Mouse (Mus musculus) Muller cell, postnatal 12 days (primary cell): ENCODE results near the gene Tmem235.
"Not testable (repeated sequence)": the region's sequence is repeated elsewhere in the genome, so short reads cannot be mapped to it uniquely, and the experiment has no call there.

Source experiments
- DNase-seq: peaks from one replicate; pipeline ENCODE4 v3.0.0-alpha.2; 2015; ENCODE audit errors: inconsistent ontology term

Tmem235 gene

DNA sequence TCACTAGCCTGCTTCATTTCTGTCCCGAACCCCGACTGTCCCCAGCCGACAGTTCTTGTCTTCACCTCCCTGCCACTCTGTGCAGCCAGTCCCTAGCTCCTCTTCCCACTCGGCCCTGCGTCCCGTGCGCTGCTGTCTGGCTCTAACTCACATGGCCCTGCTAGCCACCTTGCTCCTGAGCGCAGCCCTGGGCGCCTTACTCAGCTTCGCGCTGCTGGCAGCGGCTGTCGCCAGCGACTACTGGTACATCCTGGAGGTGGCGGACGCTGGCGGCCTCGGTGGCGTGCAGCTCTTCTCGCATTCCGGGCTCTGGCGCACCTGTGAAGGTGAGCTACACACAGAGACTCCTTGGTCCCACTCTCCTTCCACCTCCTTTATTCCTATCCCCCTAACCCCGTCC is at the start of gene Tmem235:
Gene Tmem235 (plus strand): TSS at position 152 of the 400 bp plus-strand sequence.
- DNase-seq, result no peak

DNA sequence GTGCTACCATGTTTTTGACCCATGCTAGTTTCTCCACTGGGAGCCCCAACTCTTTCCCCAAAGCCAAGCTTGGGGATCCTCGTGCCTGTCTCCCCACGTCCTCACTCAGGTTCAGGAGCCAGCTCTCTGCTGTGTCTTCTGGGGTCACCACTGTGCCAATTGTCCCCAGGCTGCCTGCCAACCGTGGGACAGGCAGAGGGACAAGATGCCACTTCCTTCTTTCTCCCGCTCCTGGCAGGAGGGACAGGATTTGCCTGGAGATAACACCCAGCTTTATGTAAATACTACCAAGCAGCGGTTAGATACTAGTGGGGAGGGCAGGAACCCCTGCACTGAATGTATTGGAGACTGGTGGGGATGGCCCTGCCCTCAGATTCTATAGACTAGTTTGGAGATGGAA is 46.7 kb upstream of the Tmem235 start:
- no peak for DNase-seq

DNA sequence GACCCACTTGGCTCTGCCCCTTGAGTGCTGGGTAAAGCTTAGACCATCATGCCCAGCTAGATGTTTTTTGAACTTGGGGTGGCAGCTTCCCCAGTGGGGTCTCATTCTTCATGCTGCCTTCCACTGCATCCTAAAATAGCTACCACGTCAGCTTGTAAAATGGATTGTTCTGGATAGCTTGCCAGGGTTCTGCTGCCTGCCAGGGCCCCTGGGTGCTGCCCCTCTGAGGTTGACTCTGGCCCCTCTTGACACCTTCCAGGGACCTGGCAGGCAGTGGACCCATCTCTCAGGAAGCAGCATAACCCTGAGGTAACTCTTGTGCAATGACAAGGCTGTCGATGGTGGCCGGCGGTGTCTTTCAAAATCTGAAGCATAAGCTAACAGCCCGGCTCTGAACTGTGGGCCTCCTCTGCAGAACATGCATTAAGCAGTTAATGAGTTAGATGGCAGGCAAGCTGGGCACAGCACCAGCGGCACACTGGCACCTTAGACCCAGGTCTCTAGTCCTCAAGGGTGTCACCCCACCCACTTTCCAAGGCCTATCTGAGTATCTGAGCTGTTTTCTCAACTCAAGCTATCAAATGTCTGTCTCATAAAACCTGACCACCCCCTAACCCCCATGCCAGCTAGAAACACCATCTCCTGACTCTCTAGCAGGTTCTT is 45.7 kb upstream of the Tmem235 start:
- DNase-seq, result no peak

DNA sequence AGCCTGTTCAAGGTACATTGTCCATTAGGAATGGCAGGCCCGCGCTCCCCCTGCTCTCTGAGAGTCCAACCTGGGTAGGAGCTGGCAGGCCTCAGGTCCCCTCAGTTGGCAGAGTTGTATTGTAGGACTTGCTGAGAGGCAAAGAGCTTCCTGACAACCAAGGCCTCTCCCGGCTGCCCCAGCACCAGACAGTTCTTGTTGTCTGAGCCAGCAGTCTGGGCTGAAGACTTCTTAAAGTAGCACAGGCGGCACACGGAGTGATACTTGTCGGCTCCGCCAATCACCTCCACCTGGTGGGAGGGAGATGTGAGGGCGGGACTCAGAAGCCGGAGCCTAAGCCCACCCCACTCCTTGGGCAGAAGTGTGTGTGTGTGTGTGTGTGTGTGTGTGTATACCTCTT is 44.7 kb upstream of the Tmem235 start:
- DNase-seq, result not testable (repeated sequence)

DNA sequence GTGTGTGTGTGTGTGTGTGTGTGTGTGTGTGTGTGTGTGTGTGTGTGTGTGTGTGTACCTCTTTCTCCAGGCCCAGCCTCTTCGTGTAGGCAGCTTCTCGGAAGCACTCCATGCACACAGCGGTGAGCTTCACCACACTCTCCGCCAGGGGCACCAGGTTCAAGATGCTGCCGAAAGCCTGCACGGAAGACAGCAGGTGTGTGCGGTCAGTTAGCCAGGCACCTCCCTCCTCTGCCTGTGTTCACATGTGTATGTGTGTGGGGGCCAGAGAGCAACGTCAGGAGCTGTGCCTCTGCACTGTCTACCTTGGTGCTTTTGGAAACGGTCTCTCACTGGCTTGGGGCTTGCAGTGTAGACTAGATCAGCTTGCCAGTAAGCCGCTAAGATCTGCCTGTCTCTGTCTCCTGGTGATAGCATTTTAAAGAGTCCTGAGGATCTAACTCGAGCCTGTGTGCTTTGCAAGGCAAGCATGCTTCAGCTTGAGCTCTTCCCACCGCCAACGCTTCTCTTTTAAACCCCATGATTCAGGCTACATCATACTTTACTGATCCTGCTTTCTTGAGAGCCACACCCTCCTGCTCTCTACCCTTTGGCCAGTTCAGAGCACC is 44.1 kb upstream of the Tmem235 start:
- DNase-seq, result no peak

DNA sequence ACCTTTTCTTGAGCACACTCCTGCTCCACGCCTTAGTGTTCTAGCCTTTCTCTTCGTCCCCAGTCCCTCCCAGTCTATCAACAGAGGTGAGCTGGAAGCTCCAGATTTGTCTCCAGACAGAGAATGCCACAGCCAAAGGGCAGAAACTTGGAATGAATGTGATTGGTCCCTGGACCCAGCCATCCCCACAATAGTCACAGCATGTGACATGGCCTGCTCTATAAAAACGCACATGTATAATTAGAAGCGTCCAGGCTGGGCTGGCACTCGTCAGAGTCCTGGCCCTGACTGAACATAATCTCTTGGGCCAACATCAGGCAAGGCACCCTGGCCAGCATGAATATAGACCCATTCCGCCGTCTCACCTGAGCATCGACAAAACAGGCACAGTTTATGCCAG is 41.5 kb upstream of the Tmem235 start:
- DNase-seq, result peak; percentile 29

DNA sequence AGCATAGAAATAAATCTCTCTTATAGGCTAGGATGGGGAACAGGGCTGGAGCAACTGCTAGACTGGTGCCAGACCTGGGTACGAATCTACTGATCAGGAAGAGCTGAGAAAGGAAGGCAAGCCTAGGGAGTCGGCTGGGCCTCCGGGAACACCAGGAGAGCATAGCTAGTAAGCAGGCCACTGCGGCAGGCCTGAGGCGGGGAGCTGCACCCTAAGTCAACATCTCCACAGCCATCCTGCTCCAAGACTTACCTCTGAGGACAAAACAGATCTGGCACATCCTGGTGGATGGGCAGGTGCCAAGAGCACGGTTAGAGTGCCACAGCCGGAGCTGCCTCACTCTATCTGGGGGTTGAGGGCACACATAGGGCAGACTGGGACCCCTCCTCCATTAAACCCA is 40.4 kb upstream of the Tmem235 start:
- no peak for DNase-seq

DNA sequence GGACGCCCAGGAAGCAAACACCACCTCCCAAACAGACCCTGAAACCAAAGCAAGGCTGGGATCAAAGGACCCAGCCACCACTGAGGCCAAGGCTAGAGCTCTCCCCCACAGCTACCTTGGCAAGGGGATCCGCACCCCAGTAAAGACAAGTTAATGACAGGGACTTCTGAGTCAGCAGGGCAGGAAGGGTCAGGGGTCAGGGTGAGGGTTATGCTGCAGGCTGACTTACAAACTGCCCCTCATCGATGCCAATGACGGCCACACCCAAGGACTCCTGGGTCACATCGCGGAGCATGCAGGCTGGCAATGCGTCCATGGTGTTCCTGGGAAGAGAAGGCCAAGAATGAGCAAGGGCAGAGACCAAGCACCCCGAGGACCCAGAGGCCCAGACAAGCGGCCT is 38.7 kb upstream of the Tmem235 start:
- no peak for DNase-seq

DNA sequence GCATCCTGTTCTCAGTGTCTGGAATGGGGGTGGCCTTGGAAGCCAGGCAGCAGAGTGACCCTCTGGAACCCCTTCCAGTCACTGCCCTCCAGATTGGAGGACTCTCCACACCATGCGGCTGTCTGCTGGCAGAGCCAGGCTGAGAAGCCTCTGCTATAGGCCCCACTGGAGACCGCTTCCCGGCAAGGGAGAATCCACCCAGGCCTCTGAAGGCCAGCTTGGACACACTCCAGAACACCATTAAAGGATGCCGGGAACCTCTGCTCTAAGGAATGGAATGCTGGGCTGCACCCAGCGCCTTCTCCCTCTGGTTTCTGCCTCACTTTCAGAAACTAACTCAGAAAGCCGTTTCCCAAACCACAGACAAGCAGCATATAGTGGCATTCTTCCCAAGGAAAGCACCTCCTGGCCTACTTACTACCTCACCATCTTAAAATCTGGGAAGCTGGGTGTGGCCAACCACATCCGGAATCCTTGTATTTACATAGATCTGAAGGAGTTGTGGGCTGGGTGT is 37.8 kb upstream of the Tmem235 start:
- peak; percentile 70 for DNase-seq

DNA sequence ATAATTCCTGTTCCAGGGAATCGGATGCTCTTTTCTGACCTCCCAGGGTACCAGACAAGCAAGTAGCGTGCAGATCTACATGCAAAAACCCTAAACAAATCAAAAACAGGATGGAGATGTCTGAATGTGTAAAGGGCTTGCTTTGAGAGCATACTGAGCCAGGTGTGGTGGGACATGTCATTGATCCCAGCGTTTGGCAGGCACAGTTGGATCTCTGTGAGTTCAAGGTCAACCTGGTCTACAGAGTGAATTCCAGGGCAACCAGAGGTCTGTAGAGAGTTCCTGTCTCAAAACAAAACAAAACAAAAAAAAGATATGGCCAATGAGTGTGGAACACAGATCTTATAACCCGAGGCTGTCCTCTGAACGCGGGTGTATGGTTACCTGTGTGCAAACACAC is 37.1 kb upstream of the Tmem235 start:
- no peak for DNase-seq

DNA sequence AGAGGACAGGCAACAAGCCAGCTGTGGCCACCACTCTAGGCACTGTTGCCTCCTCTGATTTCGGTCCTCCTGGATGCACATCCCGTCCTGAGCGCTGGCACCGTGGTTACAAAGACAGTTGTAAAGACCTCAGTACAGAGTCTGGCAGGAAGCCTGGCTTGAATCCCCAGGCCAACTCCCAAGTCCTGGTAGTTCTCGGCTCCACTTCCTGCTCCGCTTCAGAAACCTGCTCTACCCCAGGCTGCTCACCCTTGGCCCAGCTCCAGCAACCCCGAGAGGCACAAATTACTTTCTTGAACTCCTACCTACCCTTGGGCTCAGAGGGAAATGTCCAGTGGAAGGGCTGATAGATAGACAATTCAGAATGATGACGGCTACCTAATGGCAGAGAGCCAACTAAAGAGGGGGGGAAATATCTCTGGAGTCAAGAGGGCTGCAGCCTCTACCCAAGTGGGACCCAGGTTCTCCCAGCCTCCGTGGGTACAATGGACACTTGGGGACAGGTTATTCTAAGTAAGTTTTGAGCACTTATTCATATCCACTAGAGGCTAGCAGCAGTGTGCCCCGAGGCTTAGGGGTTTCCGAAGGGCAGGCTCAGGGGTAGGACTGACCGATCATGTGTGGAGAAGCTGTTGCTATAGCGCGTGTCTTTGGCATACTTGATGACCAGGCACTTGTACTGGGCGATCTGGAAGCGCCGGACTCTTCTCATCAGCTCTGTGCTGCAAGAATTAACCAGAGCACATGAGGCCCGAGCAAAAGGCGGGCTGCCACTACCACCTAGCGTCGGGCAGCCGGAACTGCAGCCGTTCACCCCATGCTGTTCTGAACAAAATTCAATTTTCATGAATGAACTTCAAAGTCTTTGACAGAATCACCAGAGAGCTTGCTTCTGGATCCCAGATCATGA is 36.2 kb upstream of the Tmem235 start:
- peak; percentile 88 for DNase-seq

DNA sequence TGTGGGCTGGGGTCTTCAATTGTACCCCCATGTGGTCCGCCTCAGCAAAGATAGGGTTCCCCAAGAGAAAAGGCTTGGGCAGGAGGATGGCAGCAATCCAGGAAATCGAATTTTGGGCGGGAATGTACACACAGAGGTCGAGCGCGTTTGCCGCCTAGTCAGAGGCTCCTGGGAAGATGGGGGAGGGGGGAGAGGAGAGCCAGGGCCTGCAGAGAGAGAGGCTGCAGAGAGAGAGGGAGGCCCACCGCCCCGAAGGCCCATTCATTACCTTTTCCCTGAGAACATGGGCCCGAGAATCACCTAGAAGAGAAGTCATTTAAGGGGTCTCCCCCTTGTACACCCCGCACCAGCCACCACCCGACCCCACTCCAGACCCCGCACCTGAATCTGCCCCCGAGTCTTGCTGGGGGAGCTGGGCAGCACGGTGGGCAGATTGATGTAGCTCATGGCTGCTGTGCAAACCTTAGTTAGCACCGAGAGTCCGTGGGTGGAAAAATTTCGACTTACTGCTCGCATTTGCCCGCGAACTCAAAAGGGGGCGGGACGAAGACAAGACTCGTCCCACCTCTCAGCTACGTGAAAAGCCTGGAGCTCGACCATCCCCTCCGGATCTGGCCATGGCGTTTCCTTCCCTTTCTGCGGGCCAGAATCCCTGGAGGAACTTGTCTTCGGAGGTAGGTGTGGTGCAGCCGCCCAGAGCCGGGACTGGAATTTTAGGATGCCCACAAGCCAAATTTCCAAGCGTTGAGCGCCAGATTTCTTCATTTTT is 35.0 kb upstream of the Tmem235 start, which contains the start of the genes Afmid and Tk1:
Gene Afmid (plus strand): TSS at position 592 of the 769 bp plus-strand sequence.
Gene Tk1 (minus strand): TSS at position 760 of the 769 bp plus-strand sequence.
- peak; percentile 83 for DNase-seq

DNA sequence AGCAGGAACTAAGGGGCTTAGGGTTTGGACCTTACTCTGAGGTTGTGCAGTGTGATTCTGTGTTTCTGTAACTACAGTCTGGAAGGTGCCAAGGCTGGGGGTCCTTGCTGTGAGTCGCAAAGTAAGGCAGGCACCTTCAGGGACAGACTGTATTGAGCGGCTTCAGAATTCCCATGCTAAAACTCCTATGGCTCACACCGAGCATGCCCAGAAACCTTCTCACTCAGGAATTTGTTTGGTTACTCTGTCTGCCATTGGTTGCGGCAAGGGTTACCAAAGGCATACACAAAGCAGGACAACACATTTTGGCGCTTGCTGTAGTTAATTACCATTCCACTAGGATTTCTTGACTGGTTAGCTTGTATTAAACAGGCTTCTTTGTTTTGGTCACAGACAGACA is 34.4 kb upstream of the Tmem235 start:
- peak; percentile 75 for DNase-seq

DNA sequence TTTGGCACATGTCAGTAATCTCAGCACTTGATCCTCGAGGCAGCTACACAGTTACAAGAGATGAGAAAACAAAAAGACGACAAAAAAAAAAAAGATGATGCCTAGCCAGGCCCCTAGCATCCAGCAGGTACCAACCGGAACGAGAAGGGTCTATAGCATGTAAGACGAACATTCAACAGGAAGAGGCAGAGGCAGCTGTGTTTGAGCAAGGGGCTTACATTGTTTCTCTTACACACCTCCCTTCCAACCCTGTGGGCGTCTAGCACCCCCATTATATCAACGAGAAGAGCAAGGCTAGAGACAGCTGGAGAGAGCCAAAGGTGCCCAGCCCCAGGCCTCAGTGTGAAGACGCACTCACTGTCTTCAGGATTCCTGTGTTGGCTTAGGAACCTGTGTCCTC is 33.6 kb upstream of the Tmem235 start:
- DNase-seq, result no peak

DNA sequence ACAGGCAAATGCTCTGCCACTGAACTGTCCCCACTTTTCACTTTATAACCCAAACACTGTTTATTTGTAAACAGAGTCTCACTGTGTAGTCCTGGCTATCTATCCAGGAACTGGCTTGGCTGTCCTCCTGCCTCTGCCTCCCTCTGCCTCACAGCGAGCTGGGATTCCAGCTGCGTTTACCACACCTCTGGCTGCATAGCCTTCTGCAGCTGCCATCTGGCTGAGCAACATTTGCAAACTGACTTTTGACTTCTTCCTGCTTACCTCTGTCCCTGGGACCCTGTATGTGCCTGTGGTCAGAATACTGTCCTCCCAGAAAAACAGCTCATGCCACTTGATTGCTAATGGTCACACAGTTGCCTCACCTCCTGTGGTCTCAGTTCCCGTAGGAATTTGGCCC is 33.2 kb upstream of the Tmem235 start:
- no peak for DNase-seq

DNA sequence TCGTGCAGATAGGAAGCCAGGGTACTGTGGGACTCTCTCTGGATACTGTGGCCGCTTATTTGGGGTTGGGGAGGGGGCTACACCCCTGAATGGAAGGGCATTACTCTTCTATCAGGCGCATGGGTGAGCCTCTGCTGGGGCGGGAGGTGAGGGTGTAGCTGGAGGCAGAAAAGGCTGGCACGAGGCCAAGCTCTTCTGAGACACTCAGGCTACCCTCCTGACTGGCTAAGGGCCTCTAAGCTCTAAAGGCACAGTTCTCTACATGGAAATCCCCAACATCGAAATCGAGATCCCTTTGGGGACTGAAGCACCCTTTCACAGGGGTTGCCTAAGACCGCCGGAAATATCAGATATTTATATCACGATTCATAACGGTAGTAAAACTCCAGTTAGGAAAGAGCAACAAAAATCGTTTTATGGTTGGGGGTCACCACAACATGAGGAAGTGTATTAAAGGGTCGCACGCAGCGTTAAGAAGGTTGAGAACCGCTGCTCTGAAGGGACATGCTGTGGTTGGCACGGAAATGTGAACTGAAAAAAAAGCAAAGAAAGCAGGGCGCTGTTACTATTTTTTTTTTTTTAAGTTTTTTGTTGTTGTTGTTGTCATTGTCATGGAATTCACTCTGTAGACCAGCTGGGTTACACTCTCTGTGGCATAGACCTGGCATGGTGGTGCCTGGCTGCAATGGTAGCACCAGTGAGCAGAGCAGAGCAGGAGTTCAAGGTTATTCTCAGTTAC is 32.2 kb upstream of the Tmem235 start:
- peak; percentile 44 for DNase-seq

DNA sequence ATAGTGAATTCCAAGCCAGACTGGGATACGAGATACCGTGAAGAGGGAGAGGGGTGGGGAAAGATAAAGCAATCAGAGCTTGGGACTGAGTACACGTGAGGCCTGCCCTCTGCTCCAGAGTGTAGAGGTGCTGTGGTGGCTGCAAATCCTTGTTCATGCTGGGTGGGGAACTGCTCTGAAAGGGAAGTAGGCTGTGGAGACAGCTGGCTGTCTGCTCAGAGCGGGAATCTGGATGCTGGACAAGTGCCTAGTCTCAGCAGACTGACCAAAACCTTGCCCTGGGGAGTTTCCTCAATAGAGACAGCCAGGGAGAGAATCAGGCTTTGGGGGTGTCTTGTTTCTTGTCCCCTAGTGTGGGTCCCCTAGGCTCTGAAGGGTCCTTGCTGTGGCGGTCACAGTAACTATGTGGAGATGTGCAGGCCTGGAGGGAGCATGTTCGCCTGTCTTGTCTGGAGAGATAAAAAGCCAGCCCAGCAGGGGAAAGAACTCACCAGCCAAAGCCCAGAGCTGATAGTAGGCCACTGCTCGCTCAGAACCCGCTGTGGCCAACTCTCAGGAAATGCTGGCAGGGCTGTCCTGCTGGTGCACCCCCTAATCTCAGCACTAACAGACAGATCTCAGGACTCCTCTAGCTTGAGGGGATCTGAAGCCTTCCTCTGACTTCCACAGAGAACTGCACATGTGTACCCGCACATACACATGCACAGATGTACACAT is 31.5 kb upstream of the Tmem235 start:
- peak; percentile 51 for DNase-seq

DNA sequence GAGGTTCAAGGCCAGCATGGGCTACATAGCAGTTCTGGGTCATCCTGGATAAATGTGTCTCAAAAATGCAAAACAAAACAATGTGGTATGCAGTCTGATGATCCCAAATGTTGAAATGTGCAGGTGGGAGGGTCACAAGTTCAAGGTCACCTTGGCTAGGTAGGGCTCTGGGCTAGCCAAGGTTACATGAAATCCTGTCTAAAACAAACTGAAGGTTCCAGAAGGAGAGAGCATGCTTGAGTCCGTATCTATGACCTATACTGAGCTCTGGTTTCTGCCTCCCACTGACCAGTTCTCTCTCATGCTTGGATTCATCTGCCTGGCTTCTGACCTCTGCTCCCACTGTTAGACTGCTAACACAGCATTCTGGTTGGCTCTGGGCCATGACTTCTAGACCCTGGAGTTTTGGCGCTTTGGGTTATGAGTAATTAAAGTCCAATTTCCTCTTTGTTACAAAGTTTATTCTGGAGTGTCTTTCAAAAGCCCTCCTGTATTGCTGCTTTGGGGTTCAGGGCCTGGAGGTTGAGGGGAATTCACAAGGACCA is 30.8 kb upstream of the Tmem235 start:
- no peak for DNase-seq

DNA sequence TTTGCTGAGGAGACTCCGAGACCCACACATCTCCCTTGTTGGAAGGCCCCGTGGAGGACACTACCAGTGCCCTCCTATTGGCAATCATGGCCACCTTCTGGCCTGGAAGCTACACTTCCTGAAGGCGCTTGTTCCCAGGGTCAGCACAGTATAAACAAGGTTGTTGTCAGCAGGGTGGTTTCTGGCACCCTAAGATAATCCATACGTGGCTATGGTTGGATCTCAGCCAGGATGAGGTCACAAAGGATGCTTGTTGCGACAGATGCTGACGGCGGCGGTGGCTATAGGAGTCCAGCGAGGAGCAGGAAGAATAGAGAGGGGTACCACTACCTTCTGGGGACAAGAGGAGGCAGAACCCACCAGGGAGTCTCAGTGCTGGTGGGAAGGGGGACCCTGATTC is 30.2 kb upstream of the Tmem235 start:
- DNase-seq, result no peak
